Mouse (Mus musculus) stomach, embryonic 16.5 days (tissue): ENCODE results near the gene Hmcn1. TPM values are rescaled to one million over a fixed set of nuclear protein-coding genes. Genes with fewer than 3 reads are reported as not detected.

Experiments
- ATAC-seq: fragments of 200-750 bp; cut with Nextera tagmentation; 2 replicates; pipeline ENCODE4 v1.8.0; 2017; ENCODE audit warnings: moderate number of reproducible peaks, moderate TSS enrichment; ENCODE audit not compliant: insufficient read depth, low FRiP score
- H3K27ac ChIP-seq: fragments of 300-500 bp; sonication (generic); 2 replicates; pipeline ENCODE4 v1.5.1; 2014; ENCODE audit warnings: low read length
- H3K27me3 ChIP-seq: fragments of 300-500 bp; sonication (generic); 2 replicates; pipeline ENCODE4 v1.6.1; 2014; ENCODE audit warnings: low read length, control low read depth, mixed read lengths; ENCODE audit not compliant: control insufficient read depth, insufficient read depth
- H3K36me3 ChIP-seq: fragments of 300-500 bp; sonication (generic); 2 replicates; pipeline ENCODE4 v1.6.1; 2014; ENCODE audit warnings: low read length; ENCODE audit not compliant: control insufficient read depth, insufficient read depth
- H3K4me1 ChIP-seq: fragments of 300-500 bp; sonication (generic); 2 replicates; pipeline ENCODE4 v1.6.1; 2014; ENCODE audit warnings: low read length, control low read depth, mixed read lengths; ENCODE audit not compliant: control insufficient read depth, insufficient read depth
- H3K4me2 ChIP-seq: fragments of 300-500 bp; sonication (generic); 2 replicates; pipeline ENCODE4 v1.6.1; 2014; ENCODE audit warnings: low read depth, low read length, mixed read lengths
- H3K4me3 ChIP-seq: fragments of 300-500 bp; sonication (generic); replicated peaks from 2 replicates; pipeline ENCODE4 v1.5.1; 2014; ENCODE audit warnings: mild to moderate bottlenecking, low read length
- H3K9ac ChIP-seq: fragments of 300-500 bp; sonication (generic); 2 replicates; pipeline ENCODE4 v1.6.1; 2014; ENCODE audit warnings: low read length
- H3K9me3 ChIP-seq: fragments of 300-500 bp; sonication (generic); replicated peaks from 2 replicates; pipeline ENCODE4 v1.6.1; 2016; ENCODE audit warnings: low read length, control low read depth; ENCODE audit not compliant: control insufficient read depth
- WGBS: fragments of 180-500 bp; shearing (Covaris S2); extraction: QIAGEN DNeasy Blood & Tissue Kit; methylation state at CpG from one replicate; pipeline ENCODE4 v1.1.7; 2014; 5-methylcytosine and 5-hydroxymethylcytosine counted together
- polyA plus RNA-seq: library from polyadenylated mRNA; unstranded; fragments of >200 nt; fragmentation: Nextera tagmentation; extraction: Ambion mirVana; gene quantifications from 2 replicates; pipeline ENCODE4 v1.2.1, GENCODE M21; 2015

Hmcn1 gene
- polyA plus RNA-seq, 1 experiment from 2014 or later, result 13.6 TPM

DNA sequence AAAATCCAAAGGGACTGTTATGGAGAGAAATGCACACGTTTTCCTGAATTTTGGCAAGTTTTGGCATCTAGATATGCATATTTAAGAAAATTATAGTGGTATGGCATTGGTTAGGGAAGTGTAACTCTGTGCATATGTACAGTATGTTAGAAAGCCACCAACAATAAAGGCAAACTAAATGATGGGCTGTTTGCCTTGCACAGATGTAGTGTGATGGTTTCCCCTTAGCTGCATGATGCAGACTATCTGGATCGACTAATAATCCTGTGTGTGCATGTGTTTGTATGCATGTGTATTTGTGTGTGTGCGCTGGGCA is 361.4 kb downstream of the Hmcn1 start:
- WGBS, result 85% methylated on average over 3 of the region's 3 CpGs
- Histone ChIP-seq H3K27me3 (no peaks in the 10 kb centered on the region), H3K9ac (no peak overlapping the region), H3K9me3 (no peaks in the 10 kb centered on the region), H3K4me1 (no peaks in the 10 kb centered on the region), H3K4me2 (no peak overlapping the region), H3K27ac (no peak overlapping the region), H3K4me3 (no peak overlapping the region), H3K36me3 (no peaks in the 10 kb centered on the region)
- no peak for ATAC-seq

DNA sequence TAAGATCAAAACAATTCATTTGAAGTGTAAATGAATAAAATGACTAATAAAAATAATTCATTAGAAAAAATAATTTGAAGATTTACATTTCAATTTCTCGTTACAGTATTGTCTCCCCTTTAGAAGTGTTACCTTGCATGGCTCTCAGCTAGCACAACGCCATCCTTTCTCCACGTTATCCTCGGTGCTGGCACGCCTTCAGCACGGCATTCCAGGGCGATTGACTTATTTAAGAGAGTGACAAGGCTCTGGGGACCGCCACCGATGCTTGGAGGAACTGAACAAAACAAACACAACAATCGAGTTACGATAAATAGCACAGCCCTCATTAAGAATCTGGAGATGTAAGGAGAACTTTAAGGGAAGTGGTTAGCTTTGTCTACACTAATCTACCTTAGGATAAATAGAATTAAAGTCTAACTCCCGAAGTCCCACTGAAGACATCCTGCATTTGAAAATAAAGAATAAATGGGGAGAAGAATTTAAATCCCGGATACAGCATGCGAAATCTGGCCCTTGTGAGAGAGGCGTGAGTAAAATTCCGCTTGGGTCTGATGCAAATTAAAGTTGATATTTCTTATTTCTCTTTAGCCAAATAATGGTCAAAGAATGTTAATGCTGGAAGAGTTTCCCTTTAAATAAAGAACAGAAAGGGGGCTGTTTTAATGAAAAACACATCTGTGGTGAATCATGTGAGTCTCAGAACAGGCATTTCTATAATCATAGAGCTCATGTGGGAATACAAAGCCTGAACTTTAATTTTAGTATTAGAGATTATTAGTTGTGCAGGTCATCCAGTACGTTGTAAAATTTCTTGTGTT is 362.0 kb downstream of the Hmcn1 start:
- no peak overlapping the region for H3K9ac ChIP-seq
- ATAC-seq, result no peak
- no peak overlapping the region for H3K4me2 ChIP-seq
- H3K27me3 ChIP-seq, result no peaks in the 10 kb centered on the region
- H3K27ac ChIP-seq, result no peak overlapping the region
- WGBS, result 84% methylated on average over 17 of the region's 17 CpGs
- H3K4me3 ChIP-seq, result no peak overlapping the region
- H3K9me3 ChIP-seq, result no peaks in the 10 kb centered on the region
- no peaks in the 10 kb centered on the region for H3K36me3 ChIP-seq
- H3K4me1 ChIP-seq, result no peaks in the 10 kb centered on the region

DNA sequence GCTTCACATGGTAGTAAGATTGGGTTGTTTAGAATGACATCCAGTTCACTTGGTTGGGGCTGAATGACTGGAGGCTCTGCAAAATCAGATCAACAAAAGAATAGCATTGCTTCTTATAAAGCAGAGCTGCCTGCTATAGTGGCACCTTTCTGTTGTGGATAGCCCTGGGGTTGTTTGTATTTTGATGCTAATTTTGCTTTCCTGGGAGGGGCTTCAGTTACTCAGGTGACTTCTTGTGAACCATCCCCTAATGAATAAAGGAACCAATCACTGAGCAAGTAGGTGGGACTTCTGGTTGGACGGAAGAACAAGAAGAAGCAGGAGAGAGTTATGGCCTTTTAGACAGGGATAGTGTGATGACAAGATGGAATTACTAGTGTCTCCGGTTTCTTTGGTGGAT is 370.0 kb downstream of the Hmcn1 start:
- no peak for ATAC-seq
- Histone ChIP-seq H3K36me3 (no peaks in the 10 kb centered on the region), H3K27ac (no peak overlapping the region), H3K4me1 (no peaks in the 10 kb centered on the region), H3K4me2 (no peak overlapping the region), H3K4me3 (no peak overlapping the region), H3K9ac (no peak overlapping the region), H3K27me3 (no peaks in the 10 kb centered on the region), H3K9me3 (no peaks in the 10 kb centered on the region)
- 99% methylated on average over 2 of the region's 2 CpGs for WGBS

DNA sequence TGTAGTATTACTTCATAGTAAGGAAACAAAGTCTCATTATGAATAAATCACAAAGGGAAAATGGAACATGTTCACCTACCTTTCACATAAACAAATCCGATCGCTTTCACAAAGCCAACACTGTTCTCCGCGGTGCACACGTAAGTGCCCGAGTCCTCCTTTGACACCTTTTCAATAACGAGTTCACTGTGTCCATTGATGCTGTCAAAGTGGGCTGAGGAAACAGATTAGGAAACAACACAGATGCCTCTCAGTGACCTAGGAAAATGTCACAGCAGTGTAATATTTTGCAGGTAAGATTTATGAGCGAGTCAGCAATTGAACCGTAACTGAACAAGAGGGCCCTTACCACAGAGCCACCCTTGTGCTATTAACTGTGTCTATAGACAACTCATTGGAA is 382.7 kb downstream of the Hmcn1 start:
- Histone ChIP-seq H3K36me3 (no peaks in the 10 kb centered on the region), H3K4me1 (no peaks in the 10 kb centered on the region), H3K9me3 (no peaks in the 10 kb centered on the region), H3K27ac (no peak overlapping the region), H3K4me2 (no peak overlapping the region), H3K4me3 (no peak overlapping the region), H3K27me3 (no peaks in the 10 kb centered on the region), H3K9ac (no peak overlapping the region)
- 74% methylated on average over 9 of the region's 9 CpGs for WGBS
- no peak for ATAC-seq

DNA sequence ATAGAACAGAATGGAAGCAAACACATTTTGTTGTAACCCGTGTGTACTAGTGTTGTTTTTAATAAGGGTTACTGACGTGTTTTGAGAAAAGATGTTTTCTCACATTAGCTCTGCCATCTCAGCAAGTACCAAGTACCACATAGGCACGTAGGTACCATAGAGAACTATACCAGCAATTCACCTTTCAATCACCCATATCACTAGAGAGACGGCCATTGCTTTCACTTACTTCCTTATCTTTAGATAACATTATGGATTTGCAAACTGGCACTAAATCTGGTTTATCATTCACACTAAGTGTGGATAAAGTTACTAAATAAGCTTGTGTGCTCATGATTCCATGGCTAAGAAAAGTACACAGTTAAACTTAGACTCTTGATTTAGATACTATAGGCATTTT is 387.1 kb downstream of the Hmcn1 start:
- no peak overlapping the region for H3K4me3 ChIP-seq
- 74% methylated on average over 4 of the region's 4 CpGs for WGBS
- no peaks in the 10 kb centered on the region for H3K27me3 ChIP-seq
- ATAC-seq, result no peak
- H3K4me2 ChIP-seq, result no peak overlapping the region
- H3K9ac ChIP-seq, result no peak overlapping the region
- no peaks in the 10 kb centered on the region for H3K36me3 ChIP-seq
- no peak overlapping the region for H3K27ac ChIP-seq
- H3K4me1 ChIP-seq, result no peaks in the 10 kb centered on the region
- H3K9me3 ChIP-seq, result no peaks in the 10 kb centered on the region

DNA sequence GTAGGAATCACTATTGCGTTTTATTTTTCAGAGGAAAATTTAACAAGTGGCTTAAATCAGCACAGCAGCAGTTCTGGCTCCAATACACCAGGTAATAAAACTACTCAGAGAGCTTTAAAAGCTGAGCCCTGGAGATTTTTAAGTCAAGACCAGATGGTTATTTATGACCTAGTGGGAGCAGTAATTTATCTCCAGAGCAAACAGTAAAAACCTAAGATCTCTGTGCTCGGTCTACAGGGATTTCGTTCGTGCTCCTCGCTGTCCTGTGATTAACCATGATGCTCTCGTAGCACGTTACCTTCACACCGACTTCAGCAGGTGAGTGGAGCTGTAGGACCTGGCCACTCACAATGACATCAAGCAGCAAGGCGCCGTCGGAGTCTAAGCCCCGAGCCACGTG is 399.6 kb downstream of the Hmcn1 start:
- Histone ChIP-seq H3K4me2 (no peak overlapping the region), H3K36me3 (no peaks in the 10 kb centered on the region), H3K9me3 (no peaks in the 10 kb centered on the region), H3K4me1 (no peaks in the 10 kb centered on the region), H3K4me3 (no peak overlapping the region), H3K27ac (no peak overlapping the region), H3K9ac (no peak overlapping the region), H3K27me3 (no peaks in the 10 kb centered on the region)
- ATAC-seq, result no peak
- WGBS, result 73% methylated on average over 13 of the region's 13 CpGs

DNA sequence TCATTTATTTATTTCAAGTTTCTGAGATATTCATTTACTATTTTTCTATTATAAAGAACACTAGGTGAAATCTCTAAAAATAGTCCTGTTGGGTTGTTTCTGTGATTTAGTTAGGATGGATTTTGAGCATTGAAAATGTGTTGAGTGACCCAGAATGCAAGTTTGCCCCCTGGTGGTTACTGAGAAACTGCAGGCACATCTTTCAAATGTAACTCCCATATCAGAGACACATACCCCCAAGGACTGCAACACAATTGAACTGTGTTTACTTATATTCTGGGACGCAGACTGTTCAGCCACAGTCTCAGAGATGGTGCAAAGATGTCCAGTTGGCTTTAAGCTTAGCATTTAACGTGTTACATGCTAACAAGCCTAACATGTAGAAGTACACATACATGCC is 402.0 kb downstream of the Hmcn1 start:
- H3K4me1 ChIP-seq, result no peaks in the 10 kb centered on the region
- WGBS, result 22% methylated on average over 2 of the region's 2 CpGs
- no peaks in the 10 kb centered on the region for H3K36me3 ChIP-seq
- H3K4me2 ChIP-seq, result no peak overlapping the region
- H3K9ac ChIP-seq, result no peak overlapping the region
- H3K27ac ChIP-seq, result no peak overlapping the region
- no peaks in the 10 kb centered on the region for H3K9me3 ChIP-seq
- no peaks in the 10 kb centered on the region for H3K27me3 ChIP-seq
- no peak overlapping the region for H3K4me3 ChIP-seq
- ATAC-seq, result no peak

DNA sequence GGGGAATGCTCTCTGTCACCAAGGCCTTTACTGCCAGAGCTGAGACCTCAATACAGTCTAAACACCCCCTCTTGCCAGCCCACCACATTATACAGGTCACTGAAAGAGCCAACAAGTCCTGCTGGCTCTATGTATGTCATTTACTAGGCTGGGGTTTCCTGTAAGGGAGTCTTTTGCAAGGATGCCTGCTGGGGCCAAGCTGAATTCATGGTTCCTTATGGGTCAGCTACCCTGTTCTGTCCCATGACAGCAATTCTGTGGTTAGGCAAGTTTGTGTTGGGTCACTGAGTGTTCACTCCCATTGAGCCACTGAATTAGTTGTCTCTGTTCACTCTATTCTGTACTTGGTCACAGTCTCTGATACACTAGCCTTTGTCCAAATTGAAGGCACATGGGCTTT is 405.8 kb downstream of the Hmcn1 start:
- Histone ChIP-seq H3K4me1 (no peaks in the 10 kb centered on the region), H3K36me3 (no peaks in the 10 kb centered on the region), H3K4me2 (no peak overlapping the region), H3K9ac (no peak overlapping the region), H3K4me3 (no peak overlapping the region), H3K27me3 (no peaks in the 10 kb centered on the region), H3K27ac (no peak overlapping the region), H3K9me3 (no peaks in the 10 kb centered on the region)
- ATAC-seq, result no peak

DNA sequence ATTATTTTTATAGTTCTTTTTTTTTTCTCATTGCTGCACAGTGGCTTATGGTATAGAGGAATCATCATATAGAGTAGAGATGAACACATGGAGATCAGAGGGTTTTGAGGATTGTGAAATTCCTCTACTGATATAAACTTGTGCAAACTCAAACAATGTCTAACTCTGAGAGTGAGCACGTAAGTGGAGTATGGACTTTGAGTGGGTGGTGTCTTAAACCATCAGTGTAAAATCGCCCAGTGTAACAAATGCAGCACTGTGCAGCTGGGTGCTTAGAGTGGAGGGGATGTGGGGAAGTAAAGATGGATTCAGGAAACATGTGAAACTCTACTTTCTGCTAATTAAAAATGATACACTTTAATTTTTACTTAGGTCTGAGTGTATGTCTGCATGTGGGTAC is 408.8 kb downstream of the Hmcn1 start:
- ATAC-seq, result no peak
- no peaks in the 10 kb centered on the region for H3K4me1 ChIP-seq
- 69% methylated on average over 2 of the region's 2 CpGs for WGBS

More for the DNA sequence above, 408.8 kb downstream of the Hmcn1 start:
- no peaks in the 10 kb centered on the region for H3K27me3 ChIP-seq
- no peaks in the 10 kb centered on the region for H3K9me3 ChIP-seq
- H3K4me2 ChIP-seq, result no peak overlapping the region
- H3K27ac ChIP-seq, result no peak overlapping the region
- H3K36me3 ChIP-seq, result no peaks in the 10 kb centered on the region
- no peak overlapping the region for H3K9ac ChIP-seq
- no peak overlapping the region for H3K4me3 ChIP-seq
